Mouse (Mus musculus) CH12.LX (cell line): ENCODE results near the gene L3mbtl2. TPM values are rescaled to one million over a fixed set of nuclear protein-coding genes. Genes with fewer than 3 reads are reported as not detected.
A peak's percentile ranks its signal among the peaks of the same experiment; 100 is the strongest.

Source experiments
- DNase-seq: peaks from one replicate; pipeline ENCODE4 v3.0.0-alpha.2; 2013; ENCODE audit errors: extremely low read depth
- H3K27ac ChIP-seq: 2 replicates; pipeline ENCODE4 v1.5.1; 2012; ENCODE audit warnings: low read depth, mild to moderate bottlenecking, control low read depth, moderate library complexity; ENCODE audit not compliant: insufficient read depth
- H3K27me3 ChIP-seq: replicated peaks from 2 replicates; pipeline ENCODE3; 2012; ENCODE audit warnings: inconsistent platforms
- H3K36me3 ChIP-seq, 2 experiments: replicated peaks in 1 of 2; 2 replicates each; pipeline versions ENCODE3 to v1.6.1; 2012; ENCODE audit warnings: inconsistent platforms in 1 of 2, low read length in 1 of 2, mild to moderate bottlenecking in 1 of 2, mixed read lengths in 1 of 2, moderate library complexity in 1 of 2; ENCODE audit not compliant: control insufficient read depth in 1 of 2, insufficient read depth in 1 of 2
- H3K4me1 ChIP-seq, 2 experiments: 2 replicates each; pipeline ENCODE4 v1.6.1; 2012; ENCODE audit warnings: inconsistent platforms in 1 of 2, moderate library complexity in 1 of 2; ENCODE audit not compliant: insufficient read depth in 2 of 2, control insufficient read depth in 1 of 2
- H3K4me2 ChIP-seq: 2 replicates; pipeline ENCODE4 v1.6.1; 2012; ENCODE audit warnings: low read depth, mild to moderate bottlenecking, control low read depth; ENCODE audit not compliant: poor library complexity, insufficient read depth, severe bottlenecking
- H3K4me3 ChIP-seq, 3 experiments: fragments of 150-350 bp in 1 of 3; sonication (generic) in 1 of 3; replicated peaks in 1 of 3; 2 replicates each; pipeline versions ENCODE3 to v1.5.1; 2011 to 2012; ENCODE audit warnings: low read depth in 2 of 3, low read length in 2 of 3, mild to moderate bottlenecking in 2 of 3, moderate library complexity in 2 of 3, control low read depth in 1 of 3, improper control_type of control experiment in 1 of 3, inconsistent platforms in 1 of 3, mixed read lengths in 1 of 3; ENCODE audit not compliant: poor library complexity in 1 of 3
- H3K79me2 ChIP-seq: replicated peaks from 2 replicates; pipeline ENCODE4 v1.6.1; 2012; ENCODE audit warnings: mild to moderate bottlenecking, moderate library complexity; ENCODE audit not compliant: control insufficient read depth, poor library complexity, insufficient read depth, severe bottlenecking; ENCODE audit errors: extremely low read depth
- H3K9ac ChIP-seq: 2 replicates; pipeline ENCODE4 v1.6.1; 2012; ENCODE audit warnings: low read depth, mild to moderate bottlenecking, control low read depth, moderate library complexity; ENCODE audit not compliant: insufficient read depth
- H3K9me3 ChIP-seq: replicated peaks from 2 replicates; pipeline ENCODE3; 2012; ENCODE audit warnings: low read length, inconsistent platforms, mixed read lengths
- GABPA ChIP-seq: IDR thresholded peaks from 2 replicates; pipeline ENCODE4 v1.6.1; 2012; ENCODE audit warnings: low read depth, low read length, improper control_type of control experiment, inconsistent platforms; ENCODE audit not compliant: insufficient replicate concordance
- MAFK ChIP-seq: IDR thresholded peaks from 2 replicates; pipeline ENCODE4 v1.6.1; 2011; ENCODE audit warnings: low read length, improper control_type of control experiment; ENCODE audit not compliant: insufficient replicate concordance
- dilution Hi-C: fragments of 300-500 bp; cut with MboI; formaldehyde crosslinking; loops from 2 replicates; pipeline ENCODE4 v1.14.3; 2020; ENCODE audit warnings: low sequenced_read_pairs; ENCODE audit not compliant: extremely low pct_unique_long_range_greater_than_20kb, extremely low pct_ligation_motif_present
- in situ Hi-C: fragments of 300-500 bp; cut with MboI; formaldehyde crosslinking; loops from 3 replicates; pipeline ENCODE4 v1.14.3; 2019; ENCODE audit warnings: low sequenced_read_pairs, low pct_ligation_motif_present, low pct_unique_long_range_greater_than_20kb, mixed read lengths
- polyA plus RNA-seq: library from polyadenylated mRNA; unstranded; fragments of >175 nt; gene quantifications from 2 replicates; pipeline ENCODE4 v1.2.1, GENCODE M21; 2012; ENCODE audit warnings: low read depth; ENCODE audit not compliant: insufficient read length
- total RNA-seq, 2 experiments: library from RNA; depleted of rRNA; stranded (reverse); fragments of 300-350 nt in 1 of 2; fragments of >200 nt in 1 of 2; gene quantifications; 2 replicates each; pipeline ENCODE4 v1.2.3; 2012 to 2014

Gene L3mbtl2
- total and polyA plus RNA-seq, 3 experiments: 26.4 to 40.0 (median 29.7) TPM

DNA sequence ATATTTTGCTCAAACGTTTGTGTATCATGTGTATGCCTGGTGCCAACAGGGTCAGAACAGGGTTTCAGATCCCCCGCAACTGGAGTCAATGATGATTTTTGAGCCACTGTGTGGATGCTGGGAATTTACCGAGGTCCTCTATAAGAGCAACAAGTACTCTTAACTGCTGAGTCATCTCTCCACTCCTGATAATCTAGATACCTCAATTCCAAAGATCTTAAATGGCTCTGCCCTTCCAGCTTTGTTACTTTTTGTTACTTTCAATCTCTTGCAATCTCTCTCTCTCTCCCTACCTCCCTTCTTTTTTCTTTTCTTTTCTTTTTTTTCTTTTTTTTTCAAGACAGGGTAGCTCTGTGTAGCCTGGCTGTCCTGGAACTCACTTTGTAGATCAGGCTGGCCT is 71.4 kb downstream of the L3mbtl2 start:
- in situ Hi-C loops: no loop called here
- Histone ChIP-seq H3K4me2 (peak overlapping the region; percentile 42; the same call in 1 of the 2 replicates), H3K36me3 (no peaks in the 10 kb centered on the region), H3K79me2 (no peaks in the 10 kb centered on the region), H3K9me3 (no peaks in the 10 kb centered on the region), H3K9ac (no peak overlapping the region), H3K27ac (no peak overlapping the region), H3K4me3 (no peak overlapping the region), H3K4me1 (peaks cover 0 to 9% of the 10 kb centered on the region in 2 experiments; a peak in 2 of 4 replicates), H3K27me3 (no peaks in the 10 kb centered on the region)
- dilution Hi-C loops: no loop called here
- no peak for DNase-seq
- TF ChIP-seq MAFK (peak; percentile 79; the same call in 1 of the 2 replicates), GABPA (no peak)

Other genes with a start within 250 kb of the L3mbtl2 start
- gene Rbx1, start 197.6 kb upstream of the L3mbtl2 start, total RNA-seq (2012; rRNA removed): 238 and 249 TPM in 2 replicates
- gene Rbx1, start 197.6 kb upstream of the L3mbtl2 start, total RNA-seq (2014; rRNA removed): 177 and 178 TPM in 2 replicates
- 151 and 184 TPM in 2 replicates for gene Rbx1, start 197.6 kb upstream of the L3mbtl2 start, polyA plus RNA-seq
- 16.4 and 17.4 TPM in 2 replicates for gene Ep300, start 78.5 kb upstream of the L3mbtl2 start, total RNA-seq (2012; rRNA removed)
- gene Ep300, start 78.5 kb upstream of the L3mbtl2 start, total RNA-seq (2014; rRNA removed): 4.7 and 5.9 TPM in 2 replicates
- 23.1 and 33.2 TPM in 2 replicates for gene Ep300, start 78.5 kb upstream of the L3mbtl2 start, polyA plus RNA-seq
- gene Chadl, start 33.4 kb downstream of the L3mbtl2 start, total RNA-seq (2012; rRNA removed): 0.17 and 0.21 TPM in 2 replicates
- not detected in 2 replicates for gene Chadl, start 33.4 kb downstream of the L3mbtl2 start, total RNA-seq (2014; rRNA removed)
- 0.40 and 0.51 TPM in 2 replicates for gene Chadl, start 33.4 kb downstream of the L3mbtl2 start, polyA plus RNA-seq
- gene Zc3h7b, start 81.2 kb downstream of the L3mbtl2 start, total RNA-seq (2012; rRNA removed): 19.7 and 20.4 TPM in 2 replicates
- 7.9 and 8.4 TPM in 2 replicates for gene Zc3h7b, start 81.2 kb downstream of the L3mbtl2 start, total RNA-seq (2014; rRNA removed)
- 37.2 and 43.1 TPM in 2 replicates for gene Zc3h7b, start 81.2 kb downstream of the L3mbtl2 start, polyA plus RNA-seq
- 180 and 227 TPM in 2 replicates for gene Rangap1, start 81.6 kb downstream of the L3mbtl2 start, total RNA-seq (2012; rRNA removed)
- 128 and 130 TPM in 2 replicates for gene Rangap1, start 81.6 kb downstream of the L3mbtl2 start, total RNA-seq (2014; rRNA removed)
- gene Rangap1, start 81.6 kb downstream of the L3mbtl2 start, polyA plus RNA-seq: 207 and 213 TPM in 2 replicates
- gene Tef, start 138.5 kb downstream of the L3mbtl2 start, total RNA-seq (2012; rRNA removed): 12.8 and 14.9 TPM in 2 replicates
- 14.4 and 14.7 TPM in 2 replicates for gene Tef, start 138.5 kb downstream of the L3mbtl2 start, total RNA-seq (2014; rRNA removed)
- gene Tef, start 138.5 kb downstream of the L3mbtl2 start, polyA plus RNA-seq: 15.8 and 17.2 TPM in 2 replicates
- gene Tob2, start 194.9 kb downstream of the L3mbtl2 start, total RNA-seq (2012; rRNA removed): 21.8 and 25.3 TPM in 2 replicates
- gene Tob2, start 194.9 kb downstream of the L3mbtl2 start, total RNA-seq (2014; rRNA removed): 5.0 and 5.6 TPM in 2 replicates
- 18.9 and 22.0 TPM in 2 replicates for gene Tob2, start 194.9 kb downstream of the L3mbtl2 start, polyA plus RNA-seq
- gene Phf5a, start 208.0 kb downstream of the L3mbtl2 start, total RNA-seq (2012; rRNA removed): 86.3 and 126 TPM in 2 replicates
- 116 and 137 TPM in 2 replicates for gene Phf5a, start 208.0 kb downstream of the L3mbtl2 start, total RNA-seq (2014; rRNA removed)
- 177 and 228 TPM in 2 replicates for gene Phf5a, start 208.0 kb downstream of the L3mbtl2 start, polyA plus RNA-seq
- 177 and 190 TPM in 2 replicates for gene Aco2, start 208.4 kb downstream of the L3mbtl2 start, total RNA-seq (2012; rRNA removed)
- 150 and 161 TPM in 2 replicates for gene Aco2, start 208.4 kb downstream of the L3mbtl2 start, total RNA-seq (2014; rRNA removed)
- gene Aco2, start 208.4 kb downstream of the L3mbtl2 start, polyA plus RNA-seq: 205 and 222 TPM in 2 replicates